Mouse (Mus musculus): ENCODE measurements around the gene Poc1b.

DNA sequence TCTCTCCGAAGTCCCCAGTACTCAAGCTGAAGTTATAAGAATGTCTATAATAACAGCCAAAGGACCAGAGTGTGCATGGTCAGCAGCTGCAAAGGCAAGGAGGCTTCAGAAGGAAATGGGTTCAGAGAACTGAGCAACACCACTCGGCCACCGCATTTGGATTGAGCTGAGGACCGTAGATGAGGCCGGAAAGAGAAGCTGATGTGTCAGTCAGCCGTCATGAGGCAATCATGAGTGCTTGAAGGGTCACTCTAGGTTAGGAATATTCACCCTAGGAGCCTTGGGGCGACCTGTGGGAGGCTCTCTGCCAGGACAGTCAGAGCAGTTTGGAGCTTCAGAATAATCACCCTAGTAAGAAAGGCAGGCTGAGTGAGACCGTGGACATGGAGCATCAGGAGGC, 74.7 kb downstream of the Poc1b start:
- TF ChIP-seq CTCF (IDR thresholded peaks at IDR 0.05; ENCODE audit: insufficient read depth, low read depth, low read length) (no peak), POLR2A (IDR thresholded peaks at IDR 0.05; ENCODE audit: insufficient read depth, low read depth, low read length) (no peak)
